Mouse (Mus musculus) embryonic fibroblast, embryonic 13.5 days (primary cell): ENCODE measurements at regions not wholly inside any gene's neighbourhood (a gene's known extent, or its start where the extent isn't known, plus 50 kb on each side); places are given as distances from the start of the nearest gene placed in this dataset.

Source experiments
- CTCF ChIP-seq: IDR thresholded peaks from 2 replicates; pipeline ENCODE4 v1.5.1; 2011; ENCODE audit warnings: mild to moderate bottlenecking, control low read depth, low read length, moderate library complexity, borderline replicate concordance; ENCODE audit not compliant: insufficient read depth
- POLR2A ChIP-seq: IDR thresholded peaks from 2 replicates; pipeline ENCODE4 v1.6.1; 2011; ENCODE audit warnings: low read depth, mild to moderate bottlenecking, control low read depth, low read length, moderate library complexity

DNA sequence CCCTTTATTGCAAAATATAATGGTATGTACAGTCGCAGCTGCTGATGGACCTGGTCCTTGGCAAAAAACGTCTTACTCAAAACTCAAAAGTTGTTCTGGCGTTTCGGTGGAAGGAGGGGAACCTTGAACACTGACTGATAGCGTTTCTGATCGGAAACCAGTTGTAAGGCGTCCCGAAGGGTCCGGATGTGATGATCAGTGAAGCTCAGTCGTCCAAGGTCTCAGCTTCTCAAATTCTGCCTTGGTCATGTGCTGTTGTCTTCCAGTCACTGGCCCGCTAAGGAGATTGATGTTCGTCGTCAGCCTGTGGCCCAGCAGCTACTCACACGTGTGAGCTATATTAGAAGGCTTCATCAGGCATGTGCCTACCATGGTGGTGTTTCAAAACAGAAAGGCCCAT is 173.5 kb downstream of the Slc38a4 start:
- TF ChIP-seq POLR2A (no peak), CTCF (no peak)
